Mouse (Mus musculus) adrenal gland, postnatal 25 days (tissue): ENCODE measurements around the gene Atg9a. TPM values are rescaled to one million over a fixed set of nuclear protein-coding genes. Genes with fewer than 3 reads are reported as not detected.
"Not testable (repeated sequence)": the region's sequence is repeated elsewhere in the genome, so short reads cannot be mapped to it uniquely, and the experiment has no call there.

Experiments used
- DNase-seq: peaks from one replicate; pipeline ENCODE4 v3.0.0; 2021; ENCODE audit warnings: mixed read lengths
- long read RNA-seq: library from polyadenylated mRNA; stranded (forward); transcript quantifications from one replicate; pipeline ENCODE4 v2.0.0, GENCODE M21; 2021
- total RNA-seq: library from RNA; stranded (reverse); gene quantifications from 2 replicates; pipeline ENCODE4 v1.2.3, GENCODE M21; 2021

The Atg9a gene
- total RNA-seq, result 45.3 and 50.6 TPM in 2 replicates
- long read RNA-seq, full-length matches to known transcripts, result 8 of 31 reads
- long read RNA-seq, partial matches to known transcripts, result 18 of 31 reads
- long read RNA-seq, other reads (novel, unspliced or antisense), result 5 of 31 reads

DNA sequence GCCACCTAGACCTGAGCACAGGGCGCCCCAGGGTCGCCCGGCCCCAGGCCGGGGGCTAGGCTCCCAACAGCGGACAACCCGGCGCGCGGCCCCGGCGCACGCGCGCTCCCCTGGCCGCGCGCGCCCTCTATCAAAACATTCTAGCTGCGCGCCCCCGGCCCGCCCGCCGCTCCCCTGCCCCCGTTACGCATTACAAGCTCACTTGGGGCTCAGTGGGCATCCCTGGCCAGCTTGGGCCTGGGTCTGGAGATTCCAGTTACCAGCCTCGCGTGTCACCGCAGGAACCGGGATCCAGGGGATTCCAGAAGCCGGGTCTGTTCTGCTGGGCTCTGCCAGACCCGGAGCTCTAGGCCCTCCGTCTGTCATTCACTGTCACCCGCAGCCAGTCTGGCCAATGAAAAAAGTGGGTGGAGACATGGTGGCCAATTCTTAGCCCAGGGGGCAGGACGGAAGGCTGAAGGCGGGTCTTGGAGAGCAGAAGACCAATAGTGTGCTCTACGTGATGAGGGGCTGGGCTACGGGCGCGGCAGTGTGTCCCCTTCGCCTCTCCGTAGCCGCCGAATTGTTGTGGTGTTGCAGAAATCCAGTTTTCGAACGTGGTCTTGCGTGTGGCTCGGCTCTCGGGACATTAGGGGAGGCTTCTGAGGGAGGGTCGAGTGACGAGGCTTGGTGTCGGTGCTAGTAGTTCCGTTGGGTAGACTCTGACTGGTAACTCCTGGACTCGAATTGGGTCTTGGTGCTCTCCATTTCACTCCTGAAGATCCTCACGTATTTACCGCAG is at the start of gene Atg9a, which contains the start of gene Ankzf1:
TSS of gene Atg9a (minus strand) at position 575 of the 781 bp plus-strand sequence.
TSS of gene Ankzf1 (plus strand) at position 530 of the 781 bp plus-strand sequence.
- DNase-seq, result peak; percentile 89

DNA sequence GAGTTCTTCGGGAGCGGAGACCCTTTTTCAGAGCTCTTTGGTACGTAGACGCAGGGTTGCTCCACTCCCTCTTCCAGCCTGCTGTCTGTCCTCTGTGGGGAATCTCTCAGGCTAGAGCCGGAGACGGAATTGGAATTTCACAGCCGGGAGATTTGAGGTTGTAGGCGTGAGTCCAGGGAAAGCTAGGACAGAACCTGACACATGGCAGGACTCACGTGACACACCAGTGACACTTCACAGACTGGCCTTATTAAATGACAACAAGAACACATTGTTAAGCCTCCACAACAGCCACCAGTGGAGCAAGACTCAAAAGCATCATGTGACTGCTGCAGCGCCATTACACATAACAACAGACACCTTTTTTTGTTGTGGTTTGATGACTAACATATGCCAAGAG is 47.6 kb upstream of the Atg9a start:
- DNase-seq, result no peak

DNA sequence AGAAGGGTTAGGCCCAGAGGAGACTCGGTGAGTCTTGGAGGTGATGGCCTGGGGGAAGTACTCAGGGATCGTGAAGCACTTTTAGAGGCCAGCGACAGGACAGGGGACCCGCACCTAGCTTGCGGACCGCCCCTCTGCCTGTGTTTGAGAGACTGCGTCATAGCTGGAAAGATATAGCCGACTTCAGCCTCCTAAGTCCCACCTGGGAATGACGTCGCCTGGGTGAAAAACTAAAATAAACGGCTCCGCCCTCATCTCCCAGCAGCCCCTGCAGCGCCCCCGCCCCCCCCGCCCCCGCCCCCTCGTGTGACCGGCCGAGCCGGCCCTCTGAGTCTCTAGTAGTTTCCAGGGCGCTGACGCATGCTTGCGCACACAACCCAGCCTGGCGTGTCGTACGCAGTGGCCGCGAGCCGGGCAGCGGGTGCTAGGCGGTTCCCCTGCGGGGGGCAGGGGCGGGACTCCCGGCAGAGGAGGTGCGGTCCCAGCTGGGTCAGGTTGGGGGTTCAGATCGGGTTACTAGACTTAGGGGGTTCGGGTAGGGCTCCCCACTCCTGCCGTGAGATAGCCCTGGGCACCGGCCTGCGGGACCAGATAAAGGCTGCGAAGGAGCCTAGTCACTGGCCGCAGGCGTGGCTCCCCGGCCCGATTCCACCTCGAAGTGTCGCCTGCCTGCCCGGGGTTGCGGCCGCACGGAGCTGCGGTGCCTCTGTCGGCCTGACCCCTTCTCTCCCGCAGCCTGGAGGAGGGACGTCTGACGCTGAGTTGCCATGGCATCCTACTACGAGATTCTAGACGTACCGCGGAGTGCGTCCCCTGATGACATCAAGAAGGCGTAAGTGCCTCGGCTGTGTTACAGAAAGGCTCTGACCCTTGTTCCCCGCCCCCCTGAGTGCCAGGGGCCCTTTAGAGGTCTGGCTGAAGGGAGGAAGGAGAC is 44.4 kb upstream of the Atg9a start, which contains the start of gene Dnajb2:
TSS of gene Dnajb2 (plus strand) at position 290 of the 934 bp plus-strand sequence.
- DNase-seq, result peak; percentile 91

DNA sequence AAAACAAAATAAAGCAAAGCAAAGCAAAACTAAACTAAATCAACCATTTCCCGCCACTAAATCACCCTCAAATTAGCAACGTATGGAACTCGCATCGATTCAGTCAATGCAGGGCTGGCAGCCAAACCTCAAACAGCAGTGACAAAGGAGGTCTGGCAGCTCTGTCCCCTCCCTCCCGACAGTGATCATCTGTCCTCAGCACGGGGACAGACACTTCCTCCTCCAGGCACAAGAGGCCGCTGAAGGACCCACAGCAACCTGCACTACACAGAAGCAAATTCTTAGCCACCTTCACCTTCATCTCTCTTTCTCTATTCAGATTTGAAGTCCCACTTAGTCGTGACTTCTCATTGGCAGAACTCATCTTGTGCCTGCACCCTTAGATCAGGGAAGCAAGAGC is 42.6 kb upstream of the Atg9a start:
- DNase-seq, result peak; percentile 64

DNA sequence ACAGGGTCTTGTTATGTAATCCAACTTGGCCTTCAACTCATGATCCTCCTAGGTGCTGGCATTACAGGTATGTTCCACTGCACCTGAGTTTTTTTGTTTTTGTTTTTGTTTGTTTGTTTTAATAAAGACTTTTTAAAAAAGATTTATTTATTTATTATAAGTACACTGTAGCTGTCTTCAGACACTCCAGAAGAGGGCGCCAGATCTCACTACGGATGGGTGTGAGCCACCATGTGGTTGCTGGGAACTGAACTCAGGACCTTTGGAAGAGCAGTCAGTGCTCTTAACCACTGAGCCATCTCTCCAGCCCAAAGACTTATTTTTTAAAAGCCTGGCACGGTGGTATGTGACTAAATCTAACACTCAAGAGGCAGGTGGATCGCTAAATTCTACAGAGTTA is 40.5 kb upstream of the Atg9a start:
- DNase-seq, result not testable (repeated sequence)

DNA sequence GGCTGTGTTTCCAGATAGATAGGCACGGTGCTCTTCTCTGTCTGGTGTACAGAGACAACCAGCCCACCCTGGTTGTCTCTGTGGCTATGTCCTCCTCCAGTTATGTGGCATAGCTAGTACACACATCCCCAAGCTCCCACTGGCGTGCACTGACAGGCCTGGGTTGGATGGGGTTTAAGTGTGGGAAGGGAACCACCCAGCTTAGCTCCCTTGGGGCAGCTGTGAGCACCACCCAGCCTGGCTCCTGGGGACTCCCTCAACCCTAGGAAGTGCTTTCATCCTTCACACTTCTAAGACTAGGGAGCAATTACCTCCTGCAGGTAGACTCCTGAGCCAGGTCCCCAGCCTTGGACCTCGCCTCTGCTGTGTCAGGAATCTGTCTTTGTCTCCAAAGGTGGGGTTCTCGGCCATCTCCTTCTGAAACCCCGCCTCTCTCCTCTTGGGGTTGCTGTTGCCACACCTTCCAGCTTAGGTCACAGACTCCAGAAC is 39.7 kb upstream of the Atg9a start, which contains the start of gene A630095N17Rik:
TSS of gene A630095N17Rik (minus strand) at position 439 of the 489 bp plus-strand sequence.
- no peak for DNase-seq

DNA sequence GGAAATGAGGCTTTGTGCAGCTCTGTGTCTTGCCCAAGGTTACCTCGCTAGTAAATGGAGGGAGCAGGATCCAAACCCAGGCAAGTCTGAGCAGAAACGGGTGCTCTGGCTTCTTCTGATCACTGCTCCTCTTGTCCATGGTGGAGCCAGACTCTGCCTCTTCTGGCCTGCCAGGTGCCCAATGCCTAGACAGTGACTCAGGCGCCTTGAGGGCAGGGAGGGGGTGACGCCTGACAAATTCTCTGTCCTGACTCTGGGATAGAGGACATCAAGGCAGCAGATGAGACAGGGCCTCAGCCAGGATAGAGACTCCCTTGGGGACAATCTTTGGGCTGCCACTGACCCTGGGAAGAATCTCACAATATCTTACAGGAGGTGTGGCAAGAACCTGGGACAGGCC is 39.2 kb upstream of the Atg9a start:
- no peak for DNase-seq

DNA sequence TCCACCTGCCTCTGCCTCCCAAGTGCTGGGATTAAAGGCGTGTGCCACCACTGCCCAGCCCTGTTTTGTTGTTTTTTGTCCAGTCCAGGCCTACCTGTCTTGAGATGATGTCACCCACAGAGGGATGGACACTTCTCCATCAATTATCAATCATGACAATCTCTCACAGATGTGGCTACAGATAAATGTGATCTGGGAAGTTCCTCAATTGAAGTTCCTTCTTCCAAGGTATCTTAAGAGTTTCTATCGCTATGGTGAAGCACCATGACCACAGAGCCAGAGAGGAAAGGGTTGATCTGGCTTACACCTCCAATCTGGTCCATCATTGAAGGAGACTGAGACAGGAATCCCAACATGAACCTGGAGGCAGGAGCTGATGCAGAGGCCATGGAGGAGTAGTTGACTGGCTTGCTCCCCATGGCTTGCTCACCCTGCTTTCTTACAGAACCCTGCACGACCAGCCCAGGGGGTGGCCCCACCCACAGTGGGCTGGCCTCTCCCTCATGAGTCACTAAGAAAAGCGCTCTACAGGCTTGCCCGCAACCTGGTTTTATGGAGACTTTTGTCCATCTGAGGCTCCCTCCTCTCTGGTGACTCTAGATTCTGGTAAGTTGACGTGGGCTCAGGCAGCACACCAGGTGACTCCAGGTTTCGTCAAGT is 38.5 kb upstream of the Atg9a start:
- DNase-seq, result no peak

DNA sequence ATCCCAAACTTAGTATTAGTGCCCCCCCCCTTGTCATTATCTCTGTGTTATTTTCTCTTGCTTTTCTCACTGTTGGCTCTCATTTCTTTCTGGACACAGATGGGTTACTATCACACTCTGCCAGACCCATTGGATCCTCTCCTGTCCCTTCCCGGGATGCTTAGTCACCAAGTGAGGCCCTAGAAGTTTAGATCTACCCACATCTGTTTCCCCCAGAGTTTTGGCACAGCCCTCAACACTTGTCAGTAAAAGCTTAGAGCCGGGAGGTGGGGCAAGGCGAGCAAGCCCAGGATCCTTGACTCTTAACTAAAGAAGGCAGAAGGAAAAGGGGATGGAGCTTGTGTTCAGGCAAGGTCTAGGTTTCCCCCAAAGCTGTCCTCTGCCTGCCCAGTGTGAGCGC is 37.2 kb upstream of the Atg9a start:
- DNase-seq, result no peak

DNA sequence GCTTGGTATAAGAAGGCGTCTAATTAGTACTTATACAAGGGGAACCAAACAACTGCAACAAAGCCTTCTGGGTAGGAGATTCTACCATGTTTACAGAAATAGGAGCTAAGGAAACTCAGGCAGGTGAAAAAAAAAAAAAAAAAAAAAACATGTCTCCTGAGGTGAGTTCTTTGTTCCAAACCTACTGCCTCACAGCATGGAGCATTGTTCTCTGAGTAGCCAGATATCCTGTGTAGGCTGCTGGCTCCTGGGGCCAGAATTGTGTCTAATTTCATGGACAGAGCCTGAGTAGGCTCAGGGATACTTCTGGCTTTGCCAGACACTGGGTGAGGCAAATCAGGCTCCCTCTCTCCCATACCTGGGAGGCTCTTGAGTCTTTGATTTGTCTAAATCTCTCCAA is 35.7 kb upstream of the Atg9a start:
- no peak for DNase-seq

DNA sequence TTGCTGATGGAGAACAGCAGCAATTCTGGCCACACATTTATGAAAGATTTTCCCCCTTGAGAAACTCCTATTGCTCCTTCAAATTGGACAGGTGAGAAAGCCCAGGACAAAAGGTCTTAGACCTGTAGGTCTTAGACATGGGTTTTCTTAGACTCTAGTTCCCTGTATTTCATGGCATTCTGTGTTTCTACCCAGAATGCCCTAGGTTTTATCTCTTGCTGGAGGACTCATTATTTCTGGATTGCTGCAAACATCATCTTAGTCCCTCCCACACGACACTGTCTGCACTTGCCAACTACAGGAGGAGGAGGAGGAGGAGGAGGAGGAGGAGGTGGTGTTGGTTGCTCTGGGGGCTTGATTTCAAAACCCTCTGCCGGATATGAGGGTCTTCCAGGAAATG is 34.1 kb upstream of the Atg9a start:
- no peak for DNase-seq

DNA sequence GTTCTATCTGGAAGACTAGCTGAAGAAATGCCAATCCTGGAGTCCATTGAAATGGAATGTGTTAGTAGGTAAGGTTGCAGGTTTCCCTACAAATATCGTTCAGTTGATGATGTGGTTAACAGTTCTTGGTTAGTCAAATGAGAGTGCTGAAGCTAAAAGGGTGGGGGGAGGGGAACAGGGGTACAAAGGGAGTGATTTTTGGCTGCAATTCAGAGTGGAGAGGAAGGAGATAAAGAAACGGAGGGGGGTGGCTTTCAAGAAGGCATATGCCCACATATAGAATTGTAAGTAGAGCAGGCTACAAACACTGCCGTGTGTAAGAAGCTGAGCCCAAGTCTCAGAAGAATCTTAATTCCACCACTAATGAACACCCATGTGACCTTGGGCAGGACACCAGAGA is 33.5 kb upstream of the Atg9a start:
- no peak for DNase-seq

DNA sequence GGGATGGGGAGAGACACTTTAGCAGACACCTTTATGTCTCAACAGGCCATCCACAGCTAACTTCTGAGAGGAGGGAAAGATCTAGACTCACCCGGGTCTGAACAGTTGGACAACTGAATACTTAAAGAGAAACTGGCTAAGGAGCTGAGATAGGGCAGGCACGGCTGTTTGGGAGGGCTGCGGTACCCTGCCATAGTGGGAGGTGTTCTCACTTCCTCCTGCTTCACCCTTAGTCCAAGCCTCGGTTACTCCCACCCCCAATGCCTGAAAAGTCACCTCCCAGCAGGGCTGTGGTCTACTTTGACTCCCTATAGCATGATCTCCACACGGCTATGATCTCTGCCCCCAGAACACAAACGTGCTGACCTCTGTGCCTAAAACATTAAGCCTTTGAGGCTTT is 31.5 kb upstream of the Atg9a start:
- DNase-seq, result no peak

DNA sequence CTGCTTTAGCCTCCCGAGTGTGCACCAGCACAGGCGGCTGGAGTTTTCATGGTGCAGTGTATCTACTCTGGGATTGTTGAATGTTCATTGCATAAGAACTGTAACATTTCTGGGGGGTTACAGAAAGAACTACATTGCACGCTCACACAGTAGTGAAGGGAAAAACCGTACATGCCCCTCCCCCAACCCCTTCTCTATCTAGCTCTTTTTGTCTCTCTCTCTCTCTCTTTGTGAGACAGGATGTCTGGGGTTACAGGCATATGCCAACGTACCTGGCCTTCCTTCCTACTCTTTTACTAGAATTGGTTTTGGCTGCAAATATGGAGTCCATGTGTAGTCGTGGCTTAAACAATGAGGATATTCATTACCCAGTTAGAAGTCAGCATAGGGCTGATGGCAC is 30.9 kb upstream of the Atg9a start:
- DNase-seq, result no peak

DNA sequence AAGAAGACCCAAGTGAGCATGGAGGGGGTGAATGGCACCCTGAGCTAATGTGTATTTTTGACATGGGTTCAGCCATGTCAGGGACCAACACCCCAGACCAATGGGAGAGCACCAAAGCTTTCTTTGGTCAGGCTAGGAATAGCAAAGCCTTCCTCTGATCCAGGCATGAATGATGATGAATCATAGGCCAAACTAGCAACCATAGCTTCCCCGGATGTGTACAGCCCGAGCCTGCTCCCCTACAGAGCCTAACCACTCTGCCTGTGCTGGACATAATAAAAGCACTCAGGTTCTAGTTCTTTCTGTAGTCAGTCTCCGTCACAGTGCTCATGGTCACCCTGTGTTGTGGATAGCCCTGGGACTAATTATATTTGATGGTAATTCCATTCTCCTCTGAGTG is 29.5 kb upstream of the Atg9a start:
- no peak for DNase-seq

DNA sequence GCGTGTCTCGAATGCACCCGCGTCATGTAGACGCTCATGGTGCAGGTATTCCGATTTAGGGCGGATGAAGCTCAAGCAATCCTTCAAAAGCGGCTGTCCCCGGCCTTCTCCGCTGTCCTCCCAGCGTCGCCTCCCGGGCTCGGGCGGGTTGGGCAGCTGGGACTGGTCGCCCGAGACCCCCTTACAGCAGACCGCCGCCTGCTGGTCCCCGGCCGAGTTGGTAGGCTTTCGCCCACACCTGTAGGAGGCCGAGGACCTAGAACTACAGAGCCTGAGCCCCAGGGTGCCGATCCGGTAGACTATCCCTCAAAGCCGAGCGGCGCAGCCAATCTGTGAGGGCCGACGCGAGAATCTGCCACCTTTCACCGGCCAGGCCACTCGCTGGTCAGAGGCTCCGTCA is 27.5 kb upstream of the Atg9a start, which contains the start of gene Tuba4a:
TSS of gene Tuba4a (minus strand) at position 335 of the 400 bp plus-strand sequence.
- no peak for DNase-seq

DNA sequence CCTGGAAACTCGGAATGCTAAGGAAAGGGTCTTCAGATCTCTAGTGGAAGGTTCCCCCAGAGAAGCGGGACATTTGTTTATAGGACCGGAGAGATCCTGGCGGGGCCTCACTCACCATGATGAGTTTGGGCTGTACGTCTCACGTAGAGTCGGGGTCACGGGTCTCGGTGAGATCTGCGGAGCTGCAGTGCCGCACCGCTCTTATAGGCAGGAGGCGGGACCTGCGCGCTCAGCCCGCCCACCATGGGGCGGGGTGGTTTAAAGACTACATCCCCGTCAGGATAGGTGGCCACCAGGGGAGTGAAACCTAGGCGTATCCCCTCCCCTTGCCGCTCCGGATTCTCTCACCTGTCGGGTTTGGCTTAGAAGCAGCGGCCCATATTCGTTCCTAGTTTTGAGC is 27.1 kb upstream of the Atg9a start:
- peak; percentile 86 for DNase-seq

DNA sequence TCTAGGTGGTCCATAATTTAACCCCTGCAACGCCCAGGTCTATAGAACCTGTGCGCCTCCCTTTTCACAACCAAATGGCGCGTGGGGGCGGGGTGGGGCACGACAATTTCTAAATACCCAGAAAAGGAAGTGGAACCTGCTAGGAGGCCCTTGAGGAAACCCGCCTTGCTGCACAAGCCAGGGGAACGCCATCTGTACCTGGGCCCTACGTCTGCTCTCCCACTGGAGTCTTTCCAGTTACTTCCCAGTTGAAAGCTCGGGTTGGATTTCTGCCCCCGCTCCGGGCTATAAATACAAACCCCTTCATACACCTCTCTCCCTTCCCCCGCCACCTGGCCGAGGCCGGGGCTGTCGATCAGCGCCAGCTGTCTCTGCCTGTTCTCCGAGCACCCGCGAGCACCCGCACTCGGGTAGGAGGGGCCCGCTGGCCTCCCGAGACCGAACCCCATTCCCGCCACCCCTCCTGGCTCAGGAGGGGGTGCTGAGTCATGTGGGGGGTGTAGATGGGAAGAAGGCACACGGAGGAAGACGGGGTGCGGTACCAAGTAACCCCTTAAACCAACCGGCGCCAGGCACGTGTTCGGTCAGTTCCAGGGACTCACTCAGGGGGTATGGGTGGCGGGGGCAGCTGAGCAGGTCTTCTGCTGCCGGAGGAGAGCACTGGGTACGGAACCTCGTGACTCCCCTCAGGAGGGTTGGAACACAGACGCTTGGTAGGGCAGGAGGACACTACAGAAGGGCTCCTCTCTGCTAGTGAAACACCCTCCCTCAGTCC is 26.4 kb upstream of the Atg9a start:
- peak; percentile 52 for DNase-seq

DNA sequence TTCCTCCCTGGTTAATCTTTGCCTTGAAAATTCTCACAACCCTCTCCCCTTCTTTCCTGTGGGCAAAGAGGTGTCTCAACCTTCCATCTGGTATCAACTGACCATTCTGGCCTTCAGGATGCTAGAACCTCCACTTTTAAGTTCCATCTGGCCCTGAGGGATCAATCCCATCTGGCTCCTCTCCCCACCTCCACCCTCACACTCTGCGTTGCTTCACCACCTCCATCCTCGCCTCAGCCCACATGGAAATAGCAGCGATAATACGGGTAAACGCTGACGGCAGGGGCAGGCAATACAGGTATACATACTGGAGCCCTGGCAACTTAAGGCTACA is 25.9 kb upstream of the Atg9a start:
- DNase-seq, result no peak

DNA sequence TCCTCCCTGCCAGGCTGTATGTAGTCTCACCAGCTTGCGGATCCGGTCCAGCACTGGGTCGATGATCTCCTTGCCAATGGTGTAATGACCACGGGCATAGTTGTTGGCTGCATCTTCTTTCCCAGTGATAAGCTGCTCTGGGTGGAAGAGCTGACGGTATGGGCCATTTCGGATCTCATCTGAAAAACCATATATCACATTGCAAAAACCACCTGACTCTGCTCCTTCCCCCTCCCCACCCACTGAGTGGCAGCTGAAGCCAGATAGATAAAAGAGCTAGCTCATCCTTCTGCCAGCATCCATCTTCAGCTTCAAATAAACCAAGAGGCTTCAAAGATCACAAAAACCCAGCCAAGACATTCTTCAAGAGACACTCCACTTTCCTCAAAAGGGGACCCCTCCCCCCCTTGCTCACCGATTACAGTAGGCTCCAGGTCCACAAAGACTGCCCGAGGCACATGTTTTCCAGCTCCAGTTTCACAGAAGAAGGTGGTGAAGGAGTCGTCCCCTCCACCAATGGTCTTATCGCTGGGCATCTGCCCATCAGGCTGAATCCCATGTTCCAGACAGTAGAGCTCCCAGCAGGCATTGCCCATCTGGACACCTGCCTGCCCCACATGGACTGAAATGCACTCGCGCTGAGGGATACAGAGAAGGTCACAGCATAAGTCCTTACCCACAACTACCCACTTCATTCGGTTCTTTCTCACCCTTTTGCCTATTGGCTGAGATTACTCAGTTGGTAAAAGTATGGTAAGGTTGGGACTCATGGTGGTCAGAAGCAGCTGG is 25.0 kb upstream of the Atg9a start:
- DNase-seq, result no peak
